Mouse (Mus musculus): ENCODE data around the gene Poc1a.

DNA sequence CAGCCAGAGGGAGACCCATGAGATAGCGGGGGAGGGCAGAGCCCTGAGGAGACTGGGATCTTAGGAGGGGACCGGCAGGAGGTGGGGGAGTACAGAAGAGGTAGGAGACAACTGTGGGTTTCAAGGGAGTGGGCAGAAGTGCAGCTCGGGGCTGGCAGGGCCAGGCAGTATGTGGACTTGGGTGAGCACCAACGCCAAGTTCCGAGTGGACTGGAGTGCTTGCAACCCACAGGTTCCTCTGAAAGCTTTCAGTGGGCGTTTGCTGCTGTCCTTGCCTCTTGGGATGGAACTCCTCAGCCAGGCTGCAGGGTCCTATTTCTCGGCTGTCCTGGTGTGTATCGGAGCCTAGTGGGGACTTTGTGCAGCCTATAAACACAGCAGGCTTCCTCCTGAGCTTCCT, 9.0 kb downstream of the Poc1a start:
- no peak for TF ChIP-seq CTCF (IDR thresholded peaks at IDR 0.05; ENCODE audit: insufficient read depth, low read length)
- TF ChIP-seq POLR2A (IDR thresholded peaks at IDR 0.05; ENCODE audit: borderline replicate concordance, extremely low read depth, low read depth, low read length): no peak

All from lung, adult 2 months (tissue).